Mouse (Mus musculus): Measurements from ENCODE around the gene Unc119.

Gene Unc119

GRCm38 (mm10) chr11:78386508-78387043 is 43.3 kb downstream of the Unc119 start, which contains the start of gene Foxn1:
Gene Foxn1 (minus strand): TSS chr11:78386558.
- H3K4me1 ChIP-seq (replicated peaks; ENCODE audit: low read depth, low read length) = peaks cover 14% of the 10 kb centered on the region
- no peaks in the 10 kb centered on the region for H3K9me3 ChIP-seq (ENCODE audit: low read length)
- no peaks in the 10 kb centered on the region for H3K36me3 ChIP-seq (ENCODE audit: insufficient read depth, low read length)
- H3K27me3 ChIP-seq (ENCODE audit: insufficient read depth, low read length) = peaks cover 28% of the 10 kb centered on the region
- H3K4me3 ChIP-seq (replicated peaks; ENCODE audit: low read length) = no peak within 1 kb of the TSS
- TF ChIP-seq POU5F1 (IDR thresholded peaks at IDR 0.05; ENCODE audit: borderline replicate concordance, low read length) (no peak), CTCF (conservative IDR thresholded peaks at IDR 0.05; ENCODE audit: low read length) (no peak), NANOG (IDR thresholded peaks at IDR 0.05; ENCODE audit: borderline replicate concordance, low read length) (no peak)

DNA sequence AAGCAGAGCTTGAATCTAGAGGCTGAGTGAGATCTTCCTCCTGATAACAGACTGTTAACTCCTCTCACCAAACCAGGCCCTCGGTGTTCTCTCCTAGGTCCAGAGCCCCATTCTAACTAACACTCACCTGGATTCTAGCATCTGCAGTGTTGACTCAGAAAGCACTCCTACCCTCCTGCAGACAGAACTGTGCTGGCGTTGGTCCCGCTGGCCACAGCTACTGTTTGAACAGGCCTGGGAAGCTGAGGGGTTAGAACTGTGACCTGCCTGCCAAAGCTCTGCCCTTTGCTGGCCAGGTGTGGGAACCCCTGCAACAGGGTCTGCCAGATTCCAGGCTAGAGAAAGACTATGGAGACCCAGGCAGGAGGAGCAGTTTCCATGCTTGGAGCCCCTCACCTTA is 49.4 kb downstream of the Unc119 start:
- Histone ChIP-seq H3K4me1 (replicated peaks; ENCODE audit: low read depth, low read length) (peaks cover 26% of the 10 kb centered on the region), H3K4me3 (replicated peaks; ENCODE audit: low read length) (no peak overlapping the region), H3K27me3 (ENCODE audit: insufficient read depth, low read length) (peaks cover 4% of the 10 kb centered on the region; the same call in 1 of the 2 replicates), H3K9me3 (ENCODE audit: low read length) (no peaks in the 10 kb centered on the region), H3K36me3 (ENCODE audit: insufficient read depth, low read length) (no peaks in the 10 kb centered on the region)
- TF ChIP-seq CTCF (conservative IDR thresholded peaks at IDR 0.05; ENCODE audit: low read length) (no peak), POU5F1 (IDR thresholded peaks at IDR 0.05; ENCODE audit: borderline replicate concordance, low read length) (no peak), NANOG (IDR thresholded peaks at IDR 0.05; ENCODE audit: borderline replicate concordance, low read length) (no peak)

DNA sequence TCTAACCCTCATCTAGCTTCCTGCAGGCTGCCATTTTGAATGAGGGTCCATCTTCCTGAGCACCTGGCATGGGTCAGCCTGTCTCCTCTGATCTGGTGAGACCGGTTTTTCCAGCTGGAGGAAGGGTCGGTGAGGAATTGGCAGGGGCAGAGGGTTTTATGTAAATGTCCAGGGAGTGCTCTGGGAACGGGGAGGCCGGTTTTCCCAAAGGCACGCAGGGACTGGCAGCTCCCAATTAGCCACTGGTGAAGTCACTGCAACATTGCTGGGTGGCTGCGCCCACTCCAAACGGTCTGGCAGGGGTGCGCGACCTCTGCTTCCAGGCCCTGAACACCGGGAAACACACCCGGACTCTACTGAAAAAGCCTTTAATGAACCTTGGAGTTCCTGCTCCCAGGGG is 53.7 kb downstream of the Unc119 start:
- peak overlapping the region; percentile 71 for H3K4me3 ChIP-seq (replicated peaks; ENCODE audit: low read length)
- no peaks in the 10 kb centered on the region for H3K9me3 ChIP-seq (ENCODE audit: low read length)
- peaks cover 63% of the 10 kb centered on the region for H3K4me1 ChIP-seq (replicated peaks; ENCODE audit: low read depth, low read length)
- TF ChIP-seq POU5F1 (IDR thresholded peaks at IDR 0.05; ENCODE audit: borderline replicate concordance, low read length) (no peak; the same call in 1 of the 2 replicates), NANOG (IDR thresholded peaks at IDR 0.05; ENCODE audit: borderline replicate concordance, low read length) (no peak), CTCF (conservative IDR thresholded peaks at IDR 0.05; ENCODE audit: low read length) (no peak)
- 0 out of 2 replicates have a peak, but pooled peaks cover 7% of the 10 kb centered on the region for H3K27me3 ChIP-seq (ENCODE audit: insufficient read depth, low read length)
- H3K36me3 ChIP-seq (ENCODE audit: insufficient read depth, low read length) = no peaks in the 10 kb centered on the region

DNA sequence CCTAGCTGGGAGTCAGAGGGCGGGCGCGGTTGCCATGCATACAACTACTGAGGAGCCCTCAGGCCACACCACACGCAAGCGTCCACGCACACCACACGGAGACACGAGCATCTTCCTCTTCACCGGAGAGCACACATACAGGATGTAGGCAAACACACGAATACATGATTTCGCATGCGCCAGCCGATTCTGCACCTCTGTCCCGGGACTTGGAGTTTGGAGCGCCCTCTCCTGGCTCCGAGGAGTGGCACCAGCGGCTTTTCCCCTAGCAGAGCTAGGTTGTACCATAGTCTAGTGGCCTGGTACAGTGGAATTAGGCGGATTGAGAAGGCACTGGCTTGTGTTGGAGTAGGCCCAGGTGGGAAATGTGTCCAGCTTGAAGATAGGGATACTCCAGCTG is 54.1 kb downstream of the Unc119 start:
- Histone ChIP-seq H3K36me3 (ENCODE audit: insufficient read depth, low read length) (no peaks in the 10 kb centered on the region), H3K4me3 (replicated peaks; ENCODE audit: low read length) (peak overlapping the region; percentile 71), H3K27me3 (ENCODE audit: insufficient read depth, low read length) (0 out of 2 replicates have a peak, but pooled peaks cover 7% of the 10 kb centered on the region), H3K4me1 (replicated peaks; ENCODE audit: low read depth, low read length) (peaks cover 67% of the 10 kb centered on the region), H3K9me3 (ENCODE audit: low read length) (no peaks in the 10 kb centered on the region)
- TF ChIP-seq CTCF (conservative IDR thresholded peaks at IDR 0.05; ENCODE audit: low read length) (peak; percentile 77), POU5F1 (IDR thresholded peaks at IDR 0.05; ENCODE audit: borderline replicate concordance, low read length) (no peak)

DNA sequence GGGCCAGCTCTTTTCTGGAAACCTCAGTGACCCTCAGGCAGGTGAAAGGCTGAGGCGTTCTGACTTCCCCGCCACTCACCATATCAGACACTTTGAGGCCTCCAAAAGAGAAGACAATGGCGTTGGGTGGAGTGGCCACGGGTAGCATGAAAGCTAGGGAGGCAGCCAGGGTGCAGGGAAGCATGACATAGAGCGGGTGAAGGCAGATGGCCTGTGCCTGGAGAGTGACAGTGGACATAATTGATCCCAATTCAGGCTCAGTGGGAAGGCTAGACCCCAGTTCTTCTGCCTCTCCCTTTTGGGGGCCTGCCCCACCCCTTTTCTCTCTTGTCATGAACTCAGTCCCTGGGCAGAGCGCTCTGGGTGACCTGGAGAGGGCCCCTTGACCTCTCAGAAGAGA is 54.9 kb downstream of the Unc119 start:
- H3K4me1 ChIP-seq (replicated peaks; ENCODE audit: low read depth, low read length) = peaks cover 68% of the 10 kb centered on the region
- H3K9me3 ChIP-seq (ENCODE audit: low read length) = no peaks in the 10 kb centered on the region
- H3K27me3 ChIP-seq (ENCODE audit: insufficient read depth, low read length) = 0 out of 2 replicates have a peak, but pooled peaks cover 7% of the 10 kb centered on the region
- H3K36me3 ChIP-seq (ENCODE audit: insufficient read depth, low read length) = no peaks in the 10 kb centered on the region
- TF ChIP-seq CTCF (conservative IDR thresholded peaks at IDR 0.05; ENCODE audit: low read length) (no peak), NANOG (IDR thresholded peaks at IDR 0.05; ENCODE audit: borderline replicate concordance, low read length) (no peak), POU5F1 (IDR thresholded peaks at IDR 0.05; ENCODE audit: borderline replicate concordance, low read length) (no peak)
- H3K4me3 ChIP-seq (replicated peaks; ENCODE audit: low read length) = no peak overlapping the region

Data from E14TG2a.4 (cell line).